Mouse (Mus musculus): ENCODE data around the gene Kbtbd8. TPM values are rescaled to one million over a fixed set of nuclear protein-coding genes. Genes with fewer than 3 reads are reported as not detected.
A peak's percentile ranks its signal among the peaks of the same experiment; 100 is the strongest.

The Kbtbd8 gene
- total RNA-seq (2014; fragmentation: Nextera tagmentation) (6.4 and 9.8 TPM in 2 replicates), total RNA-seq (2017) (7.2 and 8.1 TPM in 2 replicates)

DNA sequence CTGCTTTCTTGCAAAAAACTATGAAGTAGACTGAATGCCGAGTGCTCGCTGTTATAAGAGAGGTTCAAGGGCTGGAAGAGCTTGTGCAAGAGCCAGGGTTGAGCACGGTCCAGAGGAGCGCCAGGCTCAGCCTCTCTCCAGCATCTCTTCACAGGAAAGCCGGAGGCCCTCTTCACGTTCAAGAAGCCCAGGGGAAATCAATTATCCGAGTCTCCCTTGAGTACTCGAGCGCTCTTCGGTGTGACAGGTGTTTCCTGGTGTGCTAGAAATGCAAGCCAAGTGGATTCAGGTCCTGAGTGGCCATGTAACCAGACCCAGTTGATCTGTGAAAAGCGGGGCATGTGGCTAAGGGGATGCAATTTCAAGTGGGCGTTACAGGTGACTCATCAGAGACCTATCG lies at the start of gene Kbtbd8:
Kbtbd8 (plus strand) TSS at position 295 of the 400 bp plus-strand sequence.
- no peak for ATAC-seq (replicated peaks; ENCODE audit: poor library complexity, severe bottlenecking)

DNA sequence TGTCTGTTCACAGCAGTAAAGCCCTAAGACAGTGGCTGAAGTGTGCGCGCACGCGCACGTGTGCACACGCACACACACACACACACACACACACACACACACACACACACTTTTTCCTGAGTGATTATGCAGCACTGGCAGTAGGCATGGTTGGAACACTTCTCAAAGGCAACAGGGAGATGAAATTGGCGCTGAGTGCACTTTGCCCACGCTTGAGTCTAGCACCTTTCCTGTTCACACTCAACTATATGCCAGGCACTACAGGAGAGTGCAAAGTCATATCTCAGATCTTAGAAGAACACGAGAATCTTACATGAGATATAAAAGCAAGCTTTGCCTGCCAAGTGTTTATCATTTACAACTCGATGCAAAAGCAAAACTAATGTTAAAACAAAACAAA lies 47.3 kb upstream of the Kbtbd8 start:
- ATAC-seq (replicated peaks; ENCODE audit: poor library complexity, severe bottlenecking) = no peak

DNA sequence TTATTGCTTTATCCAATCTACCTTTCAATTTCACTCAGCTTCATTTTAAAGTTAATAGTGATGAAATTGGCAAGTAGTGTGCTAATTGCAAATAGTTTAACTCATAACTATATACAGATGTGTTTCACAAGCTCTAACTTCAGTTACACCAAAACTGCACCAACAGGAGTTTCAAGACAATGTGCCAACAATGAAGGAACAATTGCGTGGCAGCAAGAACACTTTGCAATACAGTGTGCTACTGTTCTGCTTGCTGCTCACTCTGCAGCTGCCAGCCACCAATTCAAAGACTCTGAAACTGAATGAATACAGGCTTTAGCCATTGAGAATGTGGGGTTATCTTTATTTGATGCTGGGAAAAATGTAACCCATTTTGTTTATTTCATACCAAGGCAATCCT lies 31.8 kb upstream of the Kbtbd8 start:
- ATAC-seq (replicated peaks; ENCODE audit: poor library complexity, severe bottlenecking) = no peak

- ATAC-seq (replicated peaks; ENCODE audit: poor library complexity, severe bottlenecking) = no peak
Observed at GRCm38 (mm10) chr6:95087154-95087846, 29.7 kb upstream of the Kbtbd8 start.

GRCm38 (mm10) chr6:95088075-95088474 lies 29.0 kb upstream of the Kbtbd8 start:
- ATAC-seq (replicated peaks; ENCODE audit: poor library complexity, severe bottlenecking) = peak; percentile 74

DNA sequence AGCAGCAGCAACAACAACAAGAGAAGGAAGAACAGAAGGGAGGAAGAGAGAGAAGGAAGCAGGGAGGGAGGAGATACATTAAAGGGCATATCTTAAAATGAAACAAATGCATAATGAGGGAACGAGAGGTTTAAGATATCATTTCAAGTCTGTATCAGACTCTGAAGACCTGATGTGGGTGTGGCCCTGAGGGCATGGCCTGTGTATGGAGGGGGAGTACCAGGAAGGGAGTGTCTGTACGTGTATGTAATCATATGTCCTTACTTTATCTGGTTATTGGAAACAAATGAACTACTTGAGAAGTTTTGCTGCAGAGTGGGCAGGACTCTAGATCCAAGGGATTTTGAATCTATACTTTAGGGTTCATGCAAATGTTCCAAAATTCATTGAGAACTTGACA lies 22.3 kb upstream of the Kbtbd8 start:
- ATAC-seq (replicated peaks; ENCODE audit: poor library complexity, severe bottlenecking) = no peak

DNA sequence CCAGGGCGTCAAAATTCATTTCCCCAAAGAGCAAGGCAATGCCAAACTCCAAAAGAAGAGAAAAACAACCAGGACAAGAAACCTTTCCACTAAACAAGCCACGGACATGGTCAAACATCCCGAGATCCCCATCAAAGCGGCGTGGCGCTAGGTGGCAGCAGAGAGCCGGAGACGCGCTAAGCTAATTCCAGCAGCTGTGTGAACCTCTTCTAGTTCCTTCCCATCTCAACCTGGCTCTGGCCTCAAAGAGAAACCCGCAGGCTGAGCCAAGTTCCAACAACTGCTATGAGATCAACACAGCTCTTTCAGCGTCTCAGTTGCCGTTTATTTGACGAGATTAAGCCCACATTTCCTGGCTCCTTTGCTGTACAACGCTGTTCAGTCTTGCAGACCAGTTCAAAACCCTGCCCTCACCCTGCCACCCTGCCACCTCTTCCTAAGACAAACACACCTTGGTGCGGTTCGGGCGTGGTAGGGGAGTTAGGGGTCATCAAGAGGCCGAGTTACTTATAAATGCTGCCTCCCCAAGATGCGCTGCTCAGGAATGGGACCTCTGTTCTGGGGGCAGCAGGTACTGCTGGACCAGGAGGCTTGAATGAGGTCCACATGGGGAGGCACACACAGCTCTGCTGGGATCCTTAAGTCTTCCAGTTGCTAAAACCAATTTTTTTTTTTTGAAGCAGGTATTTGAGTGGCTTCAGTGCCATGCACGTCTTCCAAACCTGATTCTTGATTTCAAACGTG lies 18.5 kb upstream of the Kbtbd8 start:
- peak; percentile 97 for ATAC-seq (replicated peaks; ENCODE audit: poor library complexity, severe bottlenecking)

DNA sequence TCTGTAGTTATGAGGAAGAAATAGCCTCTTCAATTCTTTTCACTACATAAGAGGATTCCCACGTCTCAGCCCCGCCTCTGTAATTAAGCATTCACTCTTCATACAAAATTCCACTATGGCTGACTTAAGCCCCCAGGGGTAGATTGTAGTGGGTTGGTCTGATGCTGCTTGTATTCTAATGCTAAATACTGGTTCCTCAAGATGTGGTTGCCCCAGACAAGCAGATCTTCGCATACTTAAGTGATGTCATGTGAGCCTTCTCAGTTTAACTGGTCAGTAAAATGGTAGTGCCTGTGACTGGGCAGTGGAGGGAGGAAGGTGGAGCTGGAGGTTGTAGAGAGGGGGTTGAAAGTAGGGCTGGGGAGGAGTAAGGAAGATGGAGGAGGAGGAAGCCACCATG lies 13.3 kb upstream of the Kbtbd8 start:
- no peak for ATAC-seq (replicated peaks; ENCODE audit: poor library complexity, severe bottlenecking)

DNA sequence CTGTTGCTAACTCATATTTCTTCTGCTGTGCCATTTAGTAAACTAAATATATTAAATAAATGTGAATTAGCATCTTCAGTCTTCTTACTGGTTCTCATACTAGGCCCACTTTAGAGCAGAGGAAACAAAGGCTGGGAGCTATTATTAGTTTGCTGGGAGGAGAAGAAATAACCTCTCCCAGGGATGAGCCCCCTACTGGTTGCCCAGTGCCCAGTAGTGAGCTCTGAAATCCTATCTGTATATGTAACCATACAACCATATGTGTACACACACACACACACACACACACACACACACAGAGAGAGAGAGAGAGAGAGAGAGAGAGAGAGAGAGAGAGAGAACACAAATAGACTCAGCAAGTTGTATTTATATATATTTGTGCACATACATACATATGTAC lies 8.6 kb upstream of the Kbtbd8 start:
- ATAC-seq (replicated peaks; ENCODE audit: poor library complexity, severe bottlenecking) = no peak

DNA sequence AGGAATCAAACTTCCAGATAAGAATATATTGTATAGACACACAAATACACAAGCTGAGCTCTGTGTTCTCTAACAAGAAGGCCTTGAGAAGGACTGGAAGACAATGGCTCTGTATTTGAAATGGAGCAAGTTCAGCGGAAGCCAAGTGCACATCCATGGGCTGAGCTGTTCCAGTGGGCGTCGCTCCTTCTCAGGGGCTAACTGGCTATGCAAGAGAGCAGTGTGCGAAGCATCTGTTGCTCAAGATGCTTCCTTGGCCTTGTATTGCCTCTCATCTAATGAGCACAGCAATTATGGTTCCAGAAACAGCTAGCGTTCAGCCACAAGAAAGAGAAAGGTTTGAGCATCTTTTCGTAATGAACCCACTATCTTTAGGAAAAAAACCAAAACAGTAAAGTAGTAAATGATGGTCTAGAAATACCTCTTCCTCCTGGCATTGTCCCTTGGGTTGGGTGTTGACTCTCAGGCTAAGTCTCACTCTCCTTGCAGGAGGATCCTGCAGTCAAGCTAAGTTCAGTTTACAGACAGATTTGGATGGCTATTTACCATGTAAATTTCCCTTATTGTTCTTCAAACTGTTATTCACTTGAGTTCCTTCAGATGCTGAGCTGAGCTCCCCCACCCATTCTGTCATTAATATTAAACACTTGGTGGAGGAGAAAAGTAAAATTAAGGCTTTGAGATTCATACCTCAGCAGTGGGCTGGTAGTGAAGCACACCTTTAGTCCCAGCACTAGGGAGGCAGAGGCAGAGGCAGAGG lies 7.2 kb upstream of the Kbtbd8 start:
- no peak for ATAC-seq (replicated peaks; ENCODE audit: poor library complexity, severe bottlenecking)

GRCm38 (mm10) chr6:95112015-95112414 lies 5.0 kb upstream of the Kbtbd8 start:
- peak; percentile 44; the same call in 1 of the 2 replicates for ATAC-seq (replicated peaks; ENCODE audit: poor library complexity, severe bottlenecking)

DNA sequence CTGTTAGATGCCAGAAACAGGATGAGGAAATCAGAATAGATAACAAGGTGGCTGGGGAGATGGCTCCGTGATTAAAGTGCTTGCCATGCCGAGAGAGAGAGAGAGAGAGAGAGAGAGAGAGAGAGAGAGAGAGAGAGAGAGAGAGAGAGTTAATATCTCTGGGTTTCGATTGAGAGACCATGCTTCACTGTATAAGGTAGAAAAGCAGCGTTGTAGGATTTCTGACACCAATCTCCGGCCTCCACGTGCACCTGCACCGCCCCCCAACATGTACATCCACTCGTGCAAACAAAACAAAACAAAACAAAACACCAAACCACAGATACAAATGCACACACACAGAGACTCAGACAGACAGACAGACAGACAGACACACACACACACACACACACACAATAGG lies 527 bp upstream of the Kbtbd8 start:
- ATAC-seq (replicated peaks; ENCODE audit: poor library complexity, severe bottlenecking) = no peak

GRCm38 (mm10) chr6:95117614-95118541 lies 838 bp downstream of the Kbtbd8 start:
- peak; percentile 97 for ATAC-seq (replicated peaks; ENCODE audit: poor library complexity, severe bottlenecking)

DNA sequence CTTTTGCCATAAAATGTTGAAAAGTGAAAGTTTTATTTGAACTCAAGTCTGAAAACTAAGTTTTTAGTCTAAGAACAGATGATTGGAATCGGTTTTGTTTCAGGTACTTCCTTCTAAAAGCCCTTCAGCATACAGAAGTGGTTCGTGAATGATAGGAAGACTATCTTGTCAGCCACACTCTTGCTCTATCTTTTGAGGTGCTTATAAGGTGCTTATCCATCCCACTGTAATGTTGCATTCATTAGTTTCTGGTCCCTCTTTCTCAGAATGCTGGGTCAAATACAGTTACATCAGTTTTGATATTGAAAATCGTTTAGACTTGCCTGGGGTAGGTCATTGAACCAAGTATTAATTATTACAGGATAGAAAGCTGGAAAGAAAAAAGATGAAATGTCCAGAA lies 2.3 kb downstream of the Kbtbd8 start:
- no peak for ATAC-seq (replicated peaks; ENCODE audit: poor library complexity, severe bottlenecking)

GRCm38 (mm10) chr6:95149931-95150534 lies 33.0 kb downstream of the Kbtbd8 start:
- ATAC-seq (replicated peaks; ENCODE audit: poor library complexity, severe bottlenecking) = no peak

DNA sequence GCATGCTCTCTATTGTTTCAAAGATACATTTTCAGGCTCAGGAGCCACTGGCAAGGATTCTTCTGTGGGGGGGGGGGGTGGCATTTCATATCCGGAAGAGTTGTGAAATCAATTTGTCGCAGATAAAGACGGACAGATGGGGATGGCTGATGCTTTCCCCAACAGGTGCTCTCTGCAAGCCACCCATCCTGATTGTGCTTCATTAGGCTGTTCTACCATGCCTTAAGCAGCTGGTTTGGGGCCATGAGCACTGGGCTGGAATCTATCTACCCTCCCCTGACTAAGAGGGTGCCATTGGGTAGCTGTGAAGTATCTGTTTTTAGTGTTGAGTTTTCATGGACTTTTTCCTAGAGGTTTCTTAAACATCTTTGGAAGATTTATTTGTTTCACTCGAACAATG lies 33.8 kb downstream of the Kbtbd8 start:
- no peak for ATAC-seq (replicated peaks; ENCODE audit: poor library complexity, severe bottlenecking)

- no peak for ATAC-seq (replicated peaks; ENCODE audit: poor library complexity, severe bottlenecking)
Observed at GRCm38 (mm10) chr6:95151563-95151962, 34.5 kb downstream of the Kbtbd8 start.

DNA sequence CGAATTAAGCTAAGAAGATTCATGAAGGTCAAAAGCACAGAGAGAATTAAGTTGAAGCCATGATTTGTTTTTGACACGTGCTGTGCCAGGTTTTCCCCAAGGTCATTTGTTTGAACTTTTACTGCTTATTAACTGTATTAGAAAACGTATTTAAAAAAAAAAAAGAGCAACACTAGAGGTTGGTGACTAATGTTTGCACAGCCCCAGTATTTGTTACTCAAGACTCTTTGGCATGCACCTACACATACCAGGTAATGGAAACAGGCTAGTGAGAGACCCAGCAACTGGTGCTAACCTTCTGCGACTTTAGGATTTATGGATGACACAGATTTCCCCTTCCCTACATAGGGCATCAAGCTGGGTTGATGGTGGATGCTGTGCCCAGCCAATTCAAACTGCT lies 46.9 kb downstream of the Kbtbd8 start:
- ATAC-seq (replicated peaks; ENCODE audit: poor library complexity, severe bottlenecking) = no peak

- ATAC-seq (replicated peaks; ENCODE audit: poor library complexity, severe bottlenecking) = no peak
Observed at GRCm38 (mm10) chr6:95165630-95166029, 48.6 kb downstream of the Kbtbd8 start.

Data from granulocyte monocyte progenitor cell, adult 5-6 weeks (primary cell).